Mouse (Mus musculus) G1E (cell line): ENCODE measurements around the gene Tes.

Source experiments
- CTCF ChIP-seq: IDR thresholded peaks from 2 replicates; pipeline ENCODE4 v1.5.1; 2012; ENCODE audit warnings: low read depth, low read length, inconsistent platforms, mixed read lengths
- TAL1 ChIP-seq: conservative IDR thresholded peaks from 2 replicates; pipeline ENCODE4 v1.6.1; 2012; ENCODE audit warnings: low read depth, low read length, inconsistent platforms, mixed read lengths

DNA sequence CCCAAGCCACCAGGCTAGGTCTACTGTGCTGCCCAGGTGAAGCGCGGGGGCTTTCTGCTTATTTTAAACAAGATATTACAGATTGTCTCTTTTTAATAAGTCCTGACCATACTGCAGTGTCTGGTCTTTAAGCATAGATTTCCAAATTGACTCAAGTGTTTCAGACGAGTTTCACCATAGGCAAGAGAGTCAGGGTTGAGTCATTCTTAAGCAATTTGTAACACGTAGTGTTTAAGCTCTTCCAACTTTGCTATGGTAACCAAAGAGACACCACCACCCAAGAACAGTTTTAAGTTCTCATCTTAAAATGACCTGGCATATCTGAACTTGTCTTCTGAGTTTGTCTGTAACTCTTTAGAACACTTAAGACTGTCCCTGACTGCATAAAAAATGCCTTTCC is 44.3 kb downstream of the Tes start:
- TF ChIP-seq TAL1 (no peak), CTCF (no peak)
